Mouse (Mus musculus) C2C12 (cell line): Measurements from ENCODE around the gene Ehbp1l1.

ENCODE experiments used
- CEBPB ChIP-seq: IDR thresholded peaks from one replicate; pipeline ENCODE4 v1.6.1; 2011; ENCODE audit warnings: low read depth, mild to moderate bottlenecking, control low read depth, moderate library complexity
- USF1 ChIP-seq: IDR thresholded peaks from one replicate; pipeline ENCODE4 v1.6.1; 2011; ENCODE audit warnings: low read depth, mild to moderate bottlenecking, control low read depth, moderate library complexity

- no peak for TF ChIP-seq USF1
- TF ChIP-seq CEBPB = no peak
Measured at GRCm38 (mm10) chr19:5742241-5742641, 16.1 kb upstream of the Ehbp1l1 start.
